Mouse (Mus musculus) cerebellum, adult 11 months (tissue): ENCODE results near the gene Mpzl2.

ENCODE experiments used
- DNase-seq: peaks from one replicate; pipeline ENCODE4 v3.0.0; 2022

Mpzl2 gene

GRCm38 (mm10) chr9:45090811-45091210 lies 51.2 kb downstream of the Mpzl2 start:
- no peak for DNase-seq

- no peak for DNase-seq
These were observed 53.0 kb downstream of the Mpzl2 start for GRCm38 (mm10) chr9:45092641-45093040.

- DNase-seq, result no peak
These were observed 55.7 kb downstream of the Mpzl2 start for GRCm38 (mm10) chr9:45095149-45095937.

- no peak for DNase-seq
These were observed 58.3 kb downstream of the Mpzl2 start for GRCm38 (mm10) chr9:45097877-45098276.

- DNase-seq, result no peak
These were observed 58.8 kb downstream of the Mpzl2 start for GRCm38 (mm10) chr9:45098426-45098825.

- DNase-seq, result no peak
These were observed 62.9 kb downstream of the Mpzl2 start for GRCm38 (mm10) chr9:45102528-45102927.

- DNase-seq, result no peak
These were observed 63.8 kb downstream of the Mpzl2 start for GRCm38 (mm10) chr9:45103211-45103979.
